Mouse (Mus musculus) layer of hippocampus, adult 9-10 months (tissue): Measurements from ENCODE around the gene Otud7a.

Source experiments
- DNase-seq: peaks from one replicate; pipeline ENCODE4 v3.0.0; 2022; ENCODE audit warnings: low spot score

Gene Otud7a

DNA sequence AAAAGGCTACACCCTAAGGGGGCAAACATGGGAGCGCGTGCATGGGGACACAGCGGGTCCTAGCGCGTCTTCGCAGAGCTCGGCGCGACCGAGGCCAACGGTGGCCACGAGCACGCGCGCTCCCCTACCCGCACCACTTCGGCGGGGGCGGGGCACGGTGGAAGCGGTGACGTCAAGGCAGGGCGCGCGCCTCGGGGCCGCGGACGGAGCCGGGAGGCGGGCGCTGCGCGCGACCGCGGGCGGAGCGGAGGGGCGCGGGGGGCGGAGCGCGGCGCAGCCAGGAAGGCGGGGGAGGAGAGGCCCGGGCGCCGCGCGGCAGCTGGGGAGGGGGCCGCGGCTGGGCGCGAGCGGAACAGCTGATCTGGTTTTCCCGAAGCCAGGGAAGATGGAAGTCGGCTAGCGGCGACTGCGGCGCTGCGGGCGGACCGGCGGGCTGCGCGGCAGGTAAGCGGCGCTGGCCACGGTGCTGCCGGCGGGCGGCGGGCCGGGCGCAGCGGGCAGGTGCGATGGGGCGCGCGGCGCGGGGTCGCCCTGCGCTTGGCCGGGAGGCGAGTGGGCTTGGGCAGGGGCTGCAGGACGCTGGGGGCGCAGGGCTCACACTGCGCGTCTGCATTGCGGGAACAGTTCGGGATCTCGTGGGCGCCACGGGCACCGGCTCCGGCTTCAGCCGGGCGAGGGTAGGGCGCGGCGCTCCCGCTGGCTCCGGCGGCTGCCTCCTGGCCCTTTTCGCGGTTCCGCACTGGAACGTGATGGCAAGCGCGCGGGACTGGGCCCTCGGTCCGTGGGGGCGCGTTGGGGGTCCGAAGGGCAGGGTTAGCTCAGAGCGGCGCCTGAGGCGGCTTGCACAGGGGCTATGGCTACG, at the start of gene Otud7a:
TSS of gene Otud7a (plus strand) at position 268 of the 862 bp plus-strand sequence.
- DNase-seq: no peak

DNA sequence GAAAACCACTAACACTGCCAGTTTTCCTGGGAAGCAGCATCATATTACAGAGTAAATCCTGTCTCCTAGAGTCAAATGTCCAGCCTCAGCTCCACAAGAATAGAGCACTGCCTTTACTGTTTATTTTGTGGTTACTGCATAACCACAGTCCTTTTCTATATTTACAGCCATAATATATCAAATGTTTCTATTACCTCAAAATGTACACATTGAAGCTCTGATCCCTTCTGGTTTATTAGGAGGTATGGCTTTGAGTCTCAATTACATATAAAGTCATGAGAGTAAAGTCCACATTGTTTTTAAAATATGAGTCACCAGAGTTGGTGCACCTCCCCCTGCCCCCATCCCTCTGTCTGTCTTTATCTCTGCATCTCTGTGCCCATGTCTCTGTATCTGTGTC, 38.6 kb upstream of the Otud7a start:
- DNase-seq: no peak

DNA sequence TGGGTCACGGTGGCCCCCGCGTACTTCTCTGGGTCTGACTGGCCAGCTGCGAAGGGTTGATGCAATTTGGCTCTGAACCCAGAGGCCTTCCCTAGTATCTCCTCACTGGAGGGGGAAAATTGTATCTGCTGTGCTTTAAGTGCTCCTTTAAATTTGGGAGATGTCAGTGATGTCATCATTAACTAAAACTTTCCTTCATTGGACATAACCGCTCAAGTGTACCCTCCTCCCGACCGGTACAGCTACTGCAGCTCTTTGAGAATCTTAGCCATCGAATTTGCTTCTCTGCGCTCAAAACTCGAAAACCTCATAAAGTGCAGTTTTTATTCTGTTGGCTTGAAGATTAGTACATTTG, 772 bp downstream of the Otud7a start:
- DNase-seq: no peak

- no peak for DNase-seq
These were observed 2.4 kb downstream of the Otud7a start for GRCm38 (mm10) chr7:63446951-63447350.

DNA sequence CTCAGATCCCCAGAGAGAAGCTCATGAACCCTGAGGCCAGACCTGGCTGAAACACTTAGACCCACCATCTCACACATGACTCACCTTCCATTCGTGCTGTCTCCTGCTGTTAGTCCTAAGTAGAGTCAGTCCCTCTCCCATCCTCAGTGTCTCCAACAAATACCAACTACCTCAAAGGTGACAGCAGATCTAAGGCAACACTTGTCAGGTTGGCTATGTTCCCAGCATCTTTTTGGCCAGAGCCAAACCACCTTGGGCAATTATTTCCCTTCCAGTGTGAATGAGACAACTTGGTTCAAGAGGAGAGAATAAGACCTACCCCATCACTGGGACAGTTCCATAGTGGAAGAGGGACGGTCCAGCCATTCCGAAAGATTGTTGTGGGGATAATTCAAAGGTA, 10.7 kb downstream of the Otud7a start:
- DNase-seq: no peak

DNA sequence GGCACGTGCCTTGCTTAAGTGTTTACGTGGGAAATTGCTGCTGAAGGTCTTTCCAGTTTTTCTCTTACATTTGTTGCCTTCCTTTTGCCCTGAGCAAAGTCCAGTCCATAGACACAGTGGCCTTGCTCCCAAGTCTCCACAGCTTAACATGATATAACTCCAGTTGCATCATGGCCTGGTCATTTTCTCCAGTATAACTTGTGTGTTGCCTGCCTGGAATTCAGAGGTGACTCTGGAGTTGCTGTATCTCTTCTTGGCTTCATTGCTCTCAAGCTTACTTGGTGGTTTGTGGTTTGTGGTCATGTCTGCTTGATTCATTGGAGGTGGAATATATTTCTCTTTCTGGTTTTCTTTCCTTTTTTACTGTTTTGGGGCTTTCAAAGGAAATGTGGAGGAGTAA, 17.7 kb downstream of the Otud7a start:
- DNase-seq: no peak

GRCm38 (mm10) chr7:63462684-63463083, 18.1 kb downstream of the Otud7a start:
- no peak for DNase-seq

DNA sequence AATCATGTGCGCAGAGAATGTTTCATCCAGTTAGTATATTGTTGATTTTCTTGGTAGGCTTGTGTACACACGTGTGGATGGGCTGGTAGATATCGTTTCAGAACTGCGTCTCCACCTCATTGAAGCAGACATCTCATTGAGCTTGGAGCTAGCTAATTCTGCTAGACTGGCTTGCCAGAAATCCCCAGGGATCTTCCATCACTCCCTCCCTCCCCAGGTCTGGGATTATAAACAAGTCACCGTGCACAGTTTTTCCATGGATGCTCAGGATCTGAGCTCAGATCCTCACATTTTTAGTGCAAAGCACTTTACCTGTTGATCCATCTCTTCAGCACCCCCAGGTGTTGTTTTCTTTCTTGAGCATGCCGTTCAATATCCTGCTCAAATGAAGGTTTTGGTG, 22.2 kb downstream of the Otud7a start:
- no peak for DNase-seq

GRCm38 (mm10) chr7:63468258-63468657, 23.7 kb downstream of the Otud7a start:
- no peak for DNase-seq

DNA sequence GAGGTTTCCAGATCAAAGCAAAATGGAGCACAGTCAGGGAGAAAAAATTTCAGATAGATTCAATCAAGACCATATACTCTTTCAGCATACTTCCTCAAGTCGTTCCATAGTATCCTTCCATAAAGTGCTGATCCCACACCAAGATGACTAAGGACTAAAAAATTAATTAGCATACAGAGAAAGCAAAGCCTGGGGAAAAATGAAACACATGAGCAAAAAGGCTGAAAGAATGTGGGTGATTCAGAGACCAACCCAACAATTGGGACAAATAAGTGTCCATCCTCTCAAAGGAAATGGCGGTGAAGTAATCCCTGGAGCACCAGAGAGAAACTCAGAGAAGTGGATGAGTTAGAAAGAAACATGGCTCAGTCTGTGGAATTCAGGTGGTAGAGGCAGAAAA, 38.5 kb downstream of the Otud7a start:
- DNase-seq: no peak

- no peak for DNase-seq
These were observed 52.5 kb downstream of the Otud7a start for GRCm38 (mm10) chr7:63497051-63497547.

DNA sequence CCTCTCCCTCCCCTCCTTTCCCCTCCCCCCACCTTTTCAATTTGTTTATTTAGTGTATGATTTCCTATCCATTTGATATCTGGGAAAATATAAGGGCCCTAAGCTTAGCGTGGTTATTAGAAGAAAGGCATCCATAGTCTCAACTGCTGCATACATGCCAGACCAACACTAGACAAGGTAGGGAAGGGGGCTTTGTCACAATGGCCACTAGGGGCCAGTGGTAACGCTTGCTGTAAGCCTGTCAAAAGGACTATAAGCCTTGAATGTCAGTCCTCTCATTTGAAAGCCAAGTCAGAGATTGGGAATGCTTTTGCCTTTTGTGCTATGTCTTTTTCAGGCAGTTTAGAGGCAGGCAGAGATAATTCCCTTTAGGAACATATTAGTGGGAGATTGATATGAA, 59.7 kb downstream of the Otud7a start:
- DNase-seq: no peak

DNA sequence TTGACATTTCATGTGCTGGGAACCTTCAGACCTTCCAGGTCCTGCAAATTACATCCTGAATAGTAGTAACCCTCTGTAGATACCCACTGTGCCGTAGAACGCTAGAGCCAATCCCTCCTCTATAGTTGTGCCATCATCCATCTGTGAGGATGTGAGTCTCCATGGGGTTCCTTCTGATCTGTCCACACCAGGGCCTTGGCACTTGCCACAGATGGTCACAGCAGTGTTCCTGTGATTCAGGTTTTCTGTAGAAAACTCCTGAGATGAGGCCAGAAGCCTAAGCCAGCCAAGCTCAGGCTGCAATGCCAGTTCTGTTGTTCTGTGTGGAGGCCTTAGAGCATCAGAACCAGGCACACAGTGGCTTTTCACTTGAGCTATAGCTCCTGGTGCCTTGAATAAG, 63.5 kb downstream of the Otud7a start:
- DNase-seq: no peak

DNA sequence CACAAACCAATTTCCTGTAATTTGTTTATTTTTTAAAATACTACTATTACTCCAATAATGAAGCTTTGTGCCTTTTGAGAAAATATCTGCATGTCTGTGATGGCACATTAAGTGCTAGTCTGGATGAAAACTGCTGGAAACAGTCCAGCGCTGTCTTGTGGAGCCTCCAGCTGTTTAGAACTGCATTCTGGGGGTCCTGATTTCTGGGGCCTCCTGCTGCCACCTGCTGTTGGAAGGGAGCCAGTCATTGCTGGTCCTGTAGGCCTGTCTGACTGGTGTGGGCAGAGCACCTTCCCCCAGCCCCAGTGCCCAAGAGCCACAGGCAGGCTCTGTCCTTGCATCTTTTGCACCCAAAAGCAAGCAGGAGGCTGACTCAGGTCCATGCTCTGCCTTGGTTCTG, 65.3 kb downstream of the Otud7a start:
- DNase-seq: no peak

- DNase-seq: no peak
These were observed 66.9 kb downstream of the Otud7a start for GRCm38 (mm10) chr7:63511458-63511857.

DNA sequence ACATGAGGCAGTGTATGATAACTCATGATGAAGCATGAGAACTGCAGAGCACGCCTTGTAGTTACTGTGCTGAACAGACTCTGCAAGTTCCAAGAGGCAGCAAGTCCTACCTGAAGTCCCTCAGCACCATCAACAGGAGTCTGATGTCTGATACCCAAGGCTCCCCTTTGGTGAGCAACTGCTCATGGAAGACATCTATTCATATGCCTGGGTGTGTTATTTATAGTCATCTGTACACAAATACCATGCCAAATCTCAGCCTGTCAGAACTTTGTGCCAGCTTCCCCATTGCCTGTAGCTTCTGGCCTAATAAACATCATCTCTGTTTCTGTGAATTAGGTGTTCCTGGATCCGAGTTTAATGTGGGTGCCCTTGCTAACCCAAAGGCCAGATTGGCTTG, 68.0 kb downstream of the Otud7a start:
- no peak for DNase-seq

DNA sequence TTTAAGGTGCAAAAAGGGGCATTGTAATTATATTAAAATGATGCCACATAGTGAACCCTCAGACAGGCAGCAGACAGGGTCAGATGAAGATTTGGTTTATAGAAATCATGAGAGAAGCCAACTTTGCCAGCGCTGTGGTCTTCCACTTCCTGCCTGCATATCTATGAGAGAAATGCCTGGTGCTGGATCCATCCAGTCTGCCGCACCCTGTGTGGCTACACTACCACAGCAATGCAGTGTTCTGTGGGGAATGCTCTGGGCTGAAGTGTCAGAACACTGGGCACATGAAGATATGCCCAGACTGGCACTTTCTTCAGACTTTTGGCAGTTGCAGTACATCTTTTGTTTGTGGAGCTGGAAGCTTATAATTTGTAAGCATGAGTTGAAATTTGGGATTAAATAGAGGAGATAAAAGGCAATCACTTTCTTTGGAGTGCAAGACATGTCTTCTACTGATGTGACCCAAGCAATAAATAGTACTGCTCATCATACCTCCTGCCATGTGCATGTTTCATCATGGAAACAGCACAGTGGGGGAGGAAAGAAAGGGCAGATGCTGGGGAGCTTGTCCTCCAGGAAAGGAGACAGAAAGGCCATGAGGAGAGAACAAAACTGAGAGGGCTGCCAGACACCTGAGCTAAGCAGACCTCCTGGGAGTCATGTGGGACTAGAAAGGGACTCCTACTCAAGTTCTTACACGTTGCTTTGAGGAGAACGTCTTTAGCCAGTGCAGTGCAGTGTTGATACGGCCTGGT, 71.8 kb downstream of the Otud7a start:
- DNase-seq: no peak

GRCm38 (mm10) chr7:63520299-63520698, 75.7 kb downstream of the Otud7a start:
- DNase-seq: no peak

DNA sequence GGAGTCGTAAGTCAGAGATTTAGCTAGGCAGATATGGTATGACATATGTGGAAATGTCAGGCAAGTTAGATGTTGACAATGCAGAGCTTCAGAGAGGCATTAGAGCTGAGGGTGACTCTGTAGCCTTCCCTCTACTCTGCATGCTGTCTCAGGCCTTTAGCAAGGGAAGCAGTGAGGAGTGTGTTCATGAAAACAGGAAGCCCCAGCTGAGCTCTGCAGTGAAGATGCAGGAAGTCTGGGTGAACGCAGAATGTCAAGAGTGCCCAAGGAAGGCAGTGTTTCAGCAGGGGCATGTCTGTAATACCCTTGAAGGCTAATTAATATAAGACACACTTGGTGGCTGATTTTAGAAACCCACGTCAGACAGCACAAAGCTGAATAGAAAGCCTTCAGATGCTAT, 77.9 kb downstream of the Otud7a start:
- DNase-seq: no peak

GRCm38 (mm10) chr7:63523051-63523450, 78.5 kb downstream of the Otud7a start:
- no peak for DNase-seq

DNA sequence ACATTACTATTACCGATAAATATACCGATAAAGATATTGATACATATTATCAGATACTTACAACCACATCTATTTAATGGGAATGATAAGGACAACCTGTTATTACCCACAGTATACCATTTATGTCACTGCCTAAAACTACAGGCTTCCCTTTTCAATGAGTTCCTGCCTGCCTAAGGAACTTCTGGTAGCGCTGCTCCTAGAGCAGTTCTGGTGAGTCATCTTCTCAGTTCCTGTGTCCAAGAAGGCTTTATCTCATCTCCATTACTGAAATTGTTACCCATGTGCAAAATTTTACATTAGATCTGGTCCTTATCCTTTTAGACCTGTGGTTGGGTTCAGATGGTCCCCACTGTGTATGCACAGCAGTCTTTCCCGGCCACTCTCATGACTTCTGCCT, 95.7 kb downstream of the Otud7a start:
- DNase-seq: no peak

GRCm38 (mm10) chr7:63554457-63554856, 109.9 kb downstream of the Otud7a start:
- no peak for DNase-seq

DNA sequence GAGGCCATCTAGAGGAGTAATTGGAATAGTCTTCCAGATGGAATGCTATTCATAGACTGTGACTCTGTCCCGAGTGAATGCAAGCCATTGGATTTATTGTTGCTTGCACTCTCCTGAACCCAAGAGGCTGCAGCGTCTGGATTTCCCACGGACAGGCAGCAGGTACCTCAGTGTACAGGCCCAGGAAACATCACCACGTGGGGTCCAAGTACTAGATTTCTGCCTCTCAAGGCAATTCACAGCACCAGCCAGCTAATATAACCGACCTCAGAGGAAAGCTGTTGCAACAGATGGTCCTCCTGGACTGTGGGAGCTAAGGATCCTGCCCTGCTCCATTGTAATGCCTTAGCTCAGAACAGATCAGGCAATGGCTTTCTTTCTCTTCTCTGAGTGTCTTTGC, 111.8 kb downstream of the Otud7a start:
- DNase-seq: no peak
